ENCODE assay signal across 8 mouse cellular contexts in genomic region chr15:100089645-100090053, GRCm38 (mm10). TPM values are rescaled to one million over a fixed set of nuclear protein-coding genes. Genes with fewer than 3 reads are reported as not detected.
DNase-seq lines count a peak whose midpoint lies in the region; ATAC-seq and TF ChIP-seq lines count a peak whose summit lies in the region.

No protein-coding gene starts in this region.

- no peak overlapping the region for H3K4me2 ChIP-seq in forebrain, embryonic 14.5 days (ENCODE audit: low read length)
- H3K4me2 ChIP-seq in hindbrain, embryonic 13.5 days, result no peak overlapping the region
- H3K4me2 ChIP-seq in limb, embryonic 15.5 days, result no peak overlapping the region

- 34% methylated on average over 8 of the region's 8 CpGs for WGBS in forebrain, embryonic 10.5 days
- 40% methylated on average over 8 of the region's 8 CpGs for WGBS in forebrain, embryonic 14.5 days
- 32% methylated on average over 8 of the region's 8 CpGs for WGBS in hindbrain, embryonic 13.5 days
- WGBS in limb, embryonic 15.5 days, result 18% methylated on average over 8 of the region's 8 CpGs
- 35% methylated on average over 8 of the region's 8 CpGs for WGBS in olfactory bulb, adult 2 months

- TF ChIP-seq POLR2A in olfactory bulb, adult 2 months (IDR thresholded peaks at IDR 0.05; ENCODE audit: insufficient read depth, low read depth, low read length), result no peak

- no peak overlapping the region for H3K9ac ChIP-seq in forebrain, embryonic 14.5 days (ENCODE audit: low read length)
- no peak overlapping the region for H3K9ac ChIP-seq in hindbrain, embryonic 13.5 days
- H3K9ac ChIP-seq in limb, embryonic 15.5 days, result no peak overlapping the region

- peak; percentile 12; the same call in 1 of the 2 replicates for TF ChIP-seq CTCF in olfactory bulb, adult 2 months (IDR thresholded peaks at IDR 0.05; ENCODE audit: insufficient read depth, low read depth, low read length)

- DNase-seq in forebrain, embryonic 10.5 days (ENCODE audit: extremely low spot score, low spot score), result peak; percentile 39
- no peak for DNase-seq in forebrain, embryonic 14.5 days (ENCODE audit: low spot score)
- DNase-seq in R1 (ENCODE audit: low read depth, low spot score), result peak; percentile 49
- DNase-seq in frontal cortex, postnatal 25 days (ENCODE audit: low spot score in 2 of 2), result no peak
- no peak for DNase-seq in ovary, adult 18-20 months (ENCODE audit: low spot score)

- H3K36me3 ChIP-seq in forebrain, embryonic 10.5 days (replicated peaks), result no peaks in the 10 kb centered on the region
- H3K36me3 ChIP-seq in forebrain, embryonic 14.5 days (ENCODE audit: control insufficient read depth, insufficient read depth, low read length), result no peaks in the 10 kb centered on the region
- H3K36me3 ChIP-seq in hindbrain, embryonic 13.5 days, result no peaks in the 10 kb centered on the region
- H3K36me3 ChIP-seq in limb, embryonic 15.5 days, result no peaks in the 10 kb centered on the region

- H3K4me3 ChIP-seq in forebrain, embryonic 10.5 days, result no peak overlapping the region
- no peak overlapping the region for H3K4me3 ChIP-seq in forebrain, embryonic 14.5 days (ENCODE audit: low read depth, low read length)
- H3K4me3 ChIP-seq in hindbrain, embryonic 13.5 days, result no peak overlapping the region
- H3K4me3 ChIP-seq in limb, embryonic 15.5 days, result no peak overlapping the region
- no peak overlapping the region for H3K4me3 ChIP-seq in olfactory bulb, adult 2 months (ENCODE audit: insufficient read depth, low read depth, low read length)

- H3K27me3 ChIP-seq in forebrain, embryonic 10.5 days (ENCODE audit: poor library complexity, severe bottlenecking), result no peaks in the 10 kb centered on the region
- no peaks in the 10 kb centered on the region for H3K27me3 ChIP-seq in forebrain, embryonic 14.5 days (replicated peaks; ENCODE audit: control insufficient read depth, insufficient read depth, low read length)
- no peaks in the 10 kb centered on the region for H3K27me3 ChIP-seq in hindbrain, embryonic 13.5 days
- no peaks in the 10 kb centered on the region for H3K27me3 ChIP-seq in limb, embryonic 15.5 days

- H3K4me1 ChIP-seq in forebrain, embryonic 10.5 days, result peaks cover 36% of the 10 kb centered on the region
- 0 out of 2 replicates have a peak, but pooled peaks cover 4% of the 10 kb centered on the region for H3K4me1 ChIP-seq in forebrain, embryonic 14.5 days (ENCODE audit: control insufficient read depth, insufficient read depth, low read length)
- peaks cover 39% of the 10 kb centered on the region for H3K4me1 ChIP-seq in hindbrain, embryonic 13.5 days (replicated peaks)
- peaks cover 26% of the 10 kb centered on the region for H3K4me1 ChIP-seq in limb, embryonic 15.5 days
- peaks cover 27% of the 10 kb centered on the region for H3K4me1 ChIP-seq in olfactory bulb, adult 2 months (ENCODE audit: control insufficient read depth, insufficient read depth, low read length)

- no peaks in the 10 kb centered on the region for H3K9me3 ChIP-seq in forebrain, embryonic 10.5 days
- H3K9me3 ChIP-seq in forebrain, embryonic 14.5 days (replicated peaks; ENCODE audit: control insufficient read depth, low read length), result no peaks in the 10 kb centered on the region
- H3K9me3 ChIP-seq in hindbrain, embryonic 13.5 days, result no peaks in the 10 kb centered on the region
- no peaks in the 10 kb centered on the region for H3K9me3 ChIP-seq in limb, embryonic 15.5 days

- ATAC-seq in forebrain, embryonic 14.5 days, result no peak
- ATAC-seq in hindbrain, embryonic 13.5 days (ENCODE audit: low FRiP score), result peak; percentile 76
- ATAC-seq in limb, embryonic 15.5 days (ENCODE audit: insufficient number of reproducible peaks, low FRiP score, low TSS enrichment, low read depth), result 0 out of 2 replicates have a peak, but pooled peaks have one; percentile 40

- 0 out of 2 replicates have a peak overlapping the region, but pooled peaks have one; percentile 41 for H3K27ac ChIP-seq in forebrain, embryonic 10.5 days
- H3K27ac ChIP-seq in forebrain, embryonic 14.5 days (ENCODE audit: low read depth, low read length), result no peak overlapping the region
- H3K27ac ChIP-seq in hindbrain, embryonic 13.5 days, result peak overlapping the region; percentile 68
- peak overlapping the region; percentile 19; the same call in 1 of the 2 replicates for H3K27ac ChIP-seq in limb, embryonic 15.5 days
- no peak overlapping the region for H3K27ac ChIP-seq in olfactory bulb, adult 2 months (ENCODE audit: insufficient read depth, low read depth, low read length)

RNA-seq across cellular contexts. Expression of gene Dip2b, which starts 51.2 kb away (rescaled TPM):
- polyA plus RNA-seq in forebrain, embryonic 10.5 days (2016; fragmentation: Nextera tagmentation; extraction: Ambion mirVana), result 15.2 and 17.4 TPM in 2 replicates
- 16.3 and 21.3 TPM in 2 replicates for polyA plus RNA-seq in forebrain, embryonic 14.5 days (2014; fragmentation: Nextera tagmentation; extraction: Ambion mirVana)
- polyA plus RNA-seq in hindbrain, embryonic 13.5 days (2015; fragmentation: Nextera tagmentation; extraction: Ambion mirVana), result 19.1 and 19.6 TPM in 2 replicates
- 9.8 and 11.3 TPM in 2 replicates for polyA plus RNA-seq in limb, embryonic 15.5 days (2015; fragmentation: Nextera tagmentation; extraction: Ambion mirVana)
- 51.2 TPM in 1 of 2 replicates, not detected in the other for polyA plus RNA-seq in olfactory bulb, adult 2 months (2012; ENCODE audit: insufficient read depth, insufficient read length, low replicate concordance, missing spikeins)

Comparison
In these comparisons a context has a peak if more than half of its experiments do, and no peak if none do; other contexts are left out.
1. DNase-seq: peak in forebrain, embryonic 10.5 days (single experiment) and R1 (single experiment); none in forebrain, embryonic 14.5 days (single experiment), frontal cortex, postnatal 25 days (0 of 2) and ovary, adult 18-20 months (single experiment).
2. H3K27ac ChIP-seq: peak in forebrain, embryonic 10.5 days (single experiment), hindbrain, embryonic 13.5 days (single experiment) and limb, embryonic 15.5 days (single experiment); none in forebrain, embryonic 14.5 days (single experiment) and olfactory bulb, adult 2 months (single experiment).